Mouse (Mus musculus): ENCODE measurements around the gene Cmss1. TPM values are rescaled to one million over a fixed set of nuclear protein-coding genes. Genes with fewer than 3 reads are reported as not detected.

Gene Cmss1
- total and polyA plus RNA-seq, 2 experiments from 2014 or later: 17.0 to 50.3 TPM

GRCm38 (mm10) chr16:57552709-57553108 is 54.0 kb downstream of the Cmss1 start:
- 0 out of 2 replicates have a peak, but pooled peaks cover 10% of the 10 kb centered on the region for H3K36me3 ChIP-seq (replicated peaks; ENCODE audit: control insufficient read depth, insufficient read depth, low read length)
- no peak overlapping the region for H3K9ac ChIP-seq (replicated peaks; ENCODE audit: low read depth, low read length)
- DNase-seq (ENCODE audit: low spot score) (no peak), ATAC-seq (ENCODE audit: insufficient read depth, low read depth) (no peak)
- no peak overlapping the region for H3K4me3 ChIP-seq (ENCODE audit: low read depth, low read length)
- H3K4me1 ChIP-seq (ENCODE audit: control insufficient read depth, insufficient read depth): peaks cover 31% of the 10 kb centered on the region
- WGBS: 58% methylated on average over 5 of the region's 5 CpGs
- peak overlapping the region; percentile 5; the same call in 1 of the 2 replicates for H3K27ac ChIP-seq (ENCODE audit: low read depth)
- no peaks in the 10 kb centered on the region for H3K9me3 ChIP-seq (replicated peaks; ENCODE audit: control insufficient read depth, low read length)
- TF ChIP-seq CTCF (IDR thresholded peaks at IDR 0.05; ENCODE audit: low read depth) (no peak), EP300 (IDR thresholded peaks at IDR 0.05; ENCODE audit: low read depth) (no peak)
- H3K27me3 ChIP-seq (ENCODE audit: control insufficient read depth, insufficient read depth, low read length): no peaks in the 10 kb centered on the region
- H3K4me2 ChIP-seq (ENCODE audit: low read depth, low read length): peak overlapping the region; percentile 79; the same call in 1 of the 2 replicates

- 0 out of 2 replicates have a peak, but pooled peaks cover 9% of the 10 kb centered on the region for H3K36me3 ChIP-seq (replicated peaks; ENCODE audit: control insufficient read depth, insufficient read depth, low read length)
- H3K4me3 ChIP-seq (ENCODE audit: low read depth, low read length): peak overlapping the region; percentile 41
- peak overlapping the region; percentile 79 for H3K4me2 ChIP-seq (ENCODE audit: low read depth, low read length)
- no peak for TF ChIP-seq CTCF (IDR thresholded peaks at IDR 0.05; ENCODE audit: low read depth)
- TF ChIP-seq EP300 (IDR thresholded peaks at IDR 0.05; ENCODE audit: low read depth): no peak
- H3K9ac ChIP-seq (replicated peaks; ENCODE audit: low read depth, low read length): no peak overlapping the region
- WGBS: 49% methylated on average over 2 of the region's 2 CpGs
- H3K27ac ChIP-seq (ENCODE audit: low read depth): no peak overlapping the region
- ATAC-seq (ENCODE audit: insufficient read depth, low read depth) (no peak), DNase-seq (ENCODE audit: low spot score) (no peak)
- H3K9me3 ChIP-seq (replicated peaks; ENCODE audit: control insufficient read depth, low read length): no peaks in the 10 kb centered on the region
- H3K4me1 ChIP-seq (ENCODE audit: control insufficient read depth, insufficient read depth): peaks cover 32% of the 10 kb centered on the region
- no peaks in the 10 kb centered on the region for H3K27me3 ChIP-seq (ENCODE audit: control insufficient read depth, insufficient read depth, low read length)
Observed at GRCm38 (mm10) chr16:57551617-57552016, 55.0 kb downstream of the Cmss1 start.

- H3K27ac ChIP-seq (ENCODE audit: low read depth): no peak overlapping the region
- H3K9me3 ChIP-seq (replicated peaks; ENCODE audit: control insufficient read depth, low read length): no peaks in the 10 kb centered on the region
- WGBS: 39% methylated on average over 2 of the region's 2 CpGs
- TF ChIP-seq CTCF (IDR thresholded peaks at IDR 0.05; ENCODE audit: low read depth) (no peak), EP300 (IDR thresholded peaks at IDR 0.05; ENCODE audit: low read depth) (no peak)
- H3K4me3 ChIP-seq (ENCODE audit: low read depth, low read length): peak overlapping the region; percentile 41
- no peak for ATAC-seq (ENCODE audit: insufficient read depth, low read depth)
- no peak for DNase-seq (ENCODE audit: low spot score)
- H3K27me3 ChIP-seq (ENCODE audit: control insufficient read depth, insufficient read depth, low read length): no peaks in the 10 kb centered on the region
- 0 out of 2 replicates have a peak, but pooled peaks cover 7% of the 10 kb centered on the region for H3K36me3 ChIP-seq (replicated peaks; ENCODE audit: control insufficient read depth, insufficient read depth, low read length)
- peak overlapping the region; percentile 79 for H3K4me2 ChIP-seq (ENCODE audit: low read depth, low read length)
- H3K9ac ChIP-seq (replicated peaks; ENCODE audit: low read depth, low read length): peak overlapping the region; percentile 48; the same call in 1 of the 2 replicates
- peaks cover 35% of the 10 kb centered on the region for H3K4me1 ChIP-seq (ENCODE audit: control insufficient read depth, insufficient read depth)
Observed at GRCm38 (mm10) chr16:57550817-57551216, 55.8 kb downstream of the Cmss1 start.

- H3K4me2 ChIP-seq (ENCODE audit: low read depth, low read length): peak overlapping the region; percentile 79
- DNase-seq (ENCODE audit: low spot score): no peak
- no peak for ATAC-seq (ENCODE audit: insufficient read depth, low read depth)
- TF ChIP-seq EP300 (IDR thresholded peaks at IDR 0.05; ENCODE audit: low read depth): no peak
- no peak for TF ChIP-seq CTCF (IDR thresholded peaks at IDR 0.05; ENCODE audit: low read depth)
- peaks cover 32% of the 10 kb centered on the region for H3K4me1 ChIP-seq (ENCODE audit: control insufficient read depth, insufficient read depth)
- H3K9me3 ChIP-seq (replicated peaks; ENCODE audit: control insufficient read depth, low read length): no peaks in the 10 kb centered on the region
- H3K27ac ChIP-seq (ENCODE audit: low read depth): peak overlapping the region; percentile 90
- 0 out of 2 replicates have a peak, but pooled peaks cover 7% of the 10 kb centered on the region for H3K36me3 ChIP-seq (replicated peaks; ENCODE audit: control insufficient read depth, insufficient read depth, low read length)
- no peaks in the 10 kb centered on the region for H3K27me3 ChIP-seq (ENCODE audit: control insufficient read depth, insufficient read depth, low read length)
- peak overlapping the region; percentile 91 for H3K9ac ChIP-seq (replicated peaks; ENCODE audit: low read depth, low read length)
- WGBS: 20% methylated on average over 3 of the region's 3 CpGs
- peak overlapping the region; percentile 91 for H3K4me3 ChIP-seq (ENCODE audit: low read depth, low read length)
Observed at GRCm38 (mm10) chr16:57550088-57550487, 56.6 kb downstream of the Cmss1 start.

- Histone ChIP-seq H3K36me3 (replicated peaks; ENCODE audit: control insufficient read depth, insufficient read depth, low read length) (0 out of 2 replicates have a peak, but pooled peaks cover 7% of the 10 kb centered on the region), H3K27ac (ENCODE audit: low read depth) (peak overlapping the region; percentile 90), H3K4me2 (ENCODE audit: low read depth, low read length) (peak overlapping the region; percentile 79), H3K9me3 (replicated peaks; ENCODE audit: control insufficient read depth, low read length) (no peaks in the 10 kb centered on the region), H3K4me3 (ENCODE audit: low read depth, low read length) (peak overlapping the region; percentile 91), H3K4me1 (ENCODE audit: control insufficient read depth, insufficient read depth) (peaks cover 35% of the 10 kb centered on the region), H3K9ac (replicated peaks; ENCODE audit: low read depth, low read length) (peak overlapping the region; percentile 91), H3K27me3 (ENCODE audit: control insufficient read depth, insufficient read depth, low read length) (no peaks in the 10 kb centered on the region)
- TF ChIP-seq EP300 (IDR thresholded peaks at IDR 0.05; ENCODE audit: low read depth) (no peak), CTCF (IDR thresholded peaks at IDR 0.05; ENCODE audit: low read depth) (no peak)
- ATAC-seq (ENCODE audit: insufficient read depth, low read depth) (peak; percentile 95), DNase-seq (ENCODE audit: low spot score) (peak; percentile 73)
- WGBS: 1% methylated on average over 49 of the region's 64 CpGs
Observed at GRCm38 (mm10) chr16:57549061-57550037, 57.3 kb downstream of the Cmss1 start.
